10 mouse cellular contexts compared by ENCODE assay signal in the genomic region with DNA sequence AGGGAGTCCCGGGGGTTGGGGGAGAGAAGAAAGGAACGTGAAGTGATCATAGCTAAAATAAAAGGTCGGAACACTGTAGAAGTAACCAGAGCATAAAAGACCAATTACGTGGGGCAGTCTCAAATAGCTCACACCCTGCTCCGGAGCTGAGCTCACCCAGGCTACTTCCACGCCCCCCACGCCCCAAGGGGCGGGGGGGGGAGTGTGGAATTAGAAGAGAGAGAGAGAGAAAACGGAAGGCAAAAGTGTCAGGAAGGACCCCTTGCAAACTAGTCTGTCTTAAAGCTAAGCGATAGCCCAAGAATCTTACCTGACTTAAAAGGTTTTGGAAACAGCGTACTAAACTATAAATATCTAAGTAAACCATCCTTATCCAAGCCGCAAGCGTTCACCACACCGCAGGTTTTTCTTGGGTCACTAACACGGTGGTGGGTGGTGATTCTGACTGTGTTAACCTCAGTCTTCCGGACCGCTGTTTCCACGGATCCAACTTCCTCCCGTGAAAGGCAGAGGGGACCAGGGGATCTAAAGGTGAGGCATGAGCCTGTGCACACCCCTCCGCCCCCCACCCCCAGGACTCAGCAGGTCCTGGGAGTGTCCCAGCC. TPM values are rescaled to one million over a fixed set of nuclear protein-coding genes. Genes with fewer than 3 reads are reported as not detected.
DNase-seq lines count a peak whose midpoint lies in the region; ATAC-seq lines count a peak whose summit lies in the region.
"Had no signal": no experiment of that assay in that cellular context is flagged by ENCODE, and none has a peak within 500 bp of the region (broad histone marks: within the 10 kb centered on the region; RNA-seq: fewer than 3 reads in every experiment).

No protein-coding gene starts in this region.

- peaks cover 84% of the 10 kb centered on the region for H3K27me3 ChIP-seq in heart, embryonic 16.5 days (ENCODE audit: control insufficient read depth, insufficient read depth, low read length)
- H3K27me3 ChIP-seq in midbrain, embryonic 11.5 days (ENCODE audit: control insufficient read depth, insufficient read depth, low read length): peaks cover 5% of the 10 kb centered on the region; the same call in 1 of the 2 replicates

- H3K4me1 ChIP-seq in heart, embryonic 16.5 days (ENCODE audit: control insufficient read depth, insufficient read depth, low read length): peaks cover 16% of the 10 kb centered on the region
- H3K4me1 ChIP-seq in midbrain, embryonic 11.5 days (ENCODE audit: control insufficient read depth, insufficient read depth, low read length): peaks cover 43% of the 10 kb centered on the region

- H3K27ac ChIP-seq in heart, embryonic 16.5 days (ENCODE audit: low read length): no peak overlapping the region
- H3K27ac ChIP-seq in midbrain, embryonic 11.5 days (ENCODE audit: low read depth, low read length): peak overlapping the region; percentile 98

- H3K36me3 ChIP-seq in heart, embryonic 16.5 days (ENCODE audit: control insufficient read depth, insufficient read depth): no peaks in the 10 kb centered on the region
- no peaks in the 10 kb centered on the region for H3K36me3 ChIP-seq in midbrain, embryonic 11.5 days (ENCODE audit: control insufficient read depth, insufficient read depth, low read length)

- under 1% methylated on average over 20 of the region's 20 CpGs for WGBS in heart, embryonic 16.5 days
- 0% methylated on average over 20 of the region's 20 CpGs for WGBS in midbrain, embryonic 11.5 days

- H3K9ac ChIP-seq in heart, embryonic 16.5 days (ENCODE audit: low read length): no peak overlapping the region
- peak overlapping the region; percentile 95 for H3K9ac ChIP-seq in midbrain, embryonic 11.5 days (ENCODE audit: low read length)

- peak overlapping the region; percentile 98 for H3K4me2 ChIP-seq in heart, embryonic 16.5 days (ENCODE audit: low read depth, low read length)
- peak overlapping the region; percentile 69 for H3K4me2 ChIP-seq in midbrain, embryonic 11.5 days

- no peaks in the 10 kb centered on the region for H3K9me3 ChIP-seq in heart, embryonic 16.5 days (replicated peaks; ENCODE audit: control insufficient read depth, low read length)
- H3K9me3 ChIP-seq in midbrain, embryonic 11.5 days (ENCODE audit: control insufficient read depth, low read length): no peaks in the 10 kb centered on the region

- H3K4me3 ChIP-seq in heart, embryonic 16.5 days (ENCODE audit: low read length): peak overlapping the region; percentile 69
- peak overlapping the region; percentile 86 for H3K4me3 ChIP-seq in midbrain, embryonic 11.5 days (ENCODE audit: low read depth, low read length)

- ATAC-seq in heart, embryonic 16.5 days (replicated peaks; ENCODE audit: extremely low read depth, insufficient read depth, low FRiP score): no peak
- ATAC-seq in granulocyte monocyte progenitor cell, adult 5-6 weeks (replicated peaks; ENCODE audit: poor library complexity, severe bottlenecking): peak; percentile 17; the same call in 1 of the 2 replicates
- no peak for ATAC-seq in midbrain, embryonic 11.5 days (ENCODE audit: low FRiP score)
- no peak for ATAC-seq in frontal cortex, adult (ENCODE audit: low TSS enrichment)
- ATAC-seq in inflammation-experienced regulatory T-cells, adult 6 months: no peak

- DNase-seq in heart, adult 9 months (ENCODE audit: low spot score in 2 of 2): no peak
- peak; percentile 5 for DNase-seq in brain, adult 2 months (ENCODE audit: low read depth, low spot score)
- DNase-seq in midbrain, embryonic 11.5 days (ENCODE audit: low spot score, missing footprints): peak; percentile 95
- no peak for DNase-seq in adrenal gland, postnatal 36 days
- DNase-seq: heart, adult 11 months had no signal

RNA-seq across cellular contexts. Expression of gene Fzd10, which starts 1.8 kb away (rescaled TPM):
- 0.22 and 0.25 TPM in 2 replicates for polyA plus RNA-seq in heart, embryonic 16.5 days (2015; fragmentation: Nextera tagmentation; extraction: Ambion mirVana)
- not detected in 2 replicates for total RNA-seq in granulocyte monocyte progenitor cell, adult 5-6 weeks (2014; fragmentation: Nextera tagmentation)
- total RNA-seq in granulocyte monocyte progenitor cell, adult 5-6 weeks (2017): not detected in 2 replicates
- polyA plus RNA-seq in midbrain, embryonic 11.5 days (2014; fragmentation: Nextera tagmentation; extraction: Ambion mirVana): 22.4 and 25.6 TPM in 2 replicates
- polyA plus RNA-seq in inflammation-experienced regulatory T-cells, adult 6 months (2017; shearing (Covaris generic)): not detected
- under 1 TPM; 0.86 to 0.92 TPM for total RNA-seq in adrenal gland, postnatal 36 days (2021)
- total RNA-seq: megakaryocyte progenitor cell, adult 5-6 weeks had no signal

Comparison
In these comparisons a context has a peak if more than half of its experiments do, and no peak if none do; other contexts are left out.
1. DNase-seq: peak in brain, adult 2 months (single experiment) and midbrain, embryonic 11.5 days (single experiment); none in heart, adult 9 months (0 of 2) and adrenal gland, postnatal 36 days (0 of 2).
2. RNA of gene Fzd10, which starts 1.8 kb away (polyA plus RNA-seq): 22.4 to 25.6 TPM in midbrain, embryonic 11.5 days; 0.22 to 0.25 TPM in heart, embryonic 16.5 days and not detected in inflammation-experienced regulatory T-cells, adult 6 months; every median in the first group is over 10 times any median in the second.